Mouse (Mus musculus) T-cell, adult 66 days (primary cell): ENCODE measurements around the gene Dbf4. TPM values are rescaled to one million over a fixed set of nuclear protein-coding genes. Genes with fewer than 3 reads are reported as not detected.

Source experiments
- total RNA-seq, 2 experiments: library from RNA; stranded (reverse); gene quantifications; 3 replicates in 1 of 2; 4 replicates in 1 of 2; pipeline ENCODE4 v1.2.4; 2023

Gene Dbf4
- 10 to 100 TPM; 76.6 to 76.7 TPM for total RNA-seq

GRCm38 (mm10) chr5:8422157-8422931 is at the start of gene Dbf4, which contains the start of gene Slc25a40:
TSS of gene Dbf4 (minus strand) at chr5:8422716.
TSS of gene Slc25a40 (plus strand) at chr5:8422850.

GRCm38 (mm10) chr5:8367614-8368327 is 54.7 kb downstream of the Dbf4 start, which contains the start of gene Adam22:
TSS of gene Adam22 (minus strand) at chr5:8368160.

Other genes starting within 250 kb of the Dbf4 start
- gene Adam22, start 54.6 kb downstream of the Dbf4 start, total RNA-seq = 1 to 10 TPM in 1 of 2 experiments, not detected in 1; 1.0 TPM
- 10 to 100 TPM; 21.0 to 24.8 TPM for gene Slc25a40, start 134 bp upstream of the Dbf4 start, total RNA-seq
- 10 to 100 TPM; 14.7 to 19.0 TPM for gene Rundc3b, start 200.2 kb upstream of the Dbf4 start, total RNA-seq
- 10 to 100 TPM; 15.3 to 25.8 TPM for gene Abcb1a, start 237.4 kb upstream of the Dbf4 start, total RNA-seq